Mouse (Mus musculus) embryonic facial prominence, embryonic 15.5 days (tissue): ENCODE measurements at regions not wholly inside any gene's neighbourhood (a gene's known extent, or its start where the extent isn't known, plus 50 kb on each side); places are given as distances from the start of the nearest gene placed in this dataset.

Experiments used
- ATAC-seq: fragments of 200-750 bp; cut with Nextera tagmentation; 2 replicates; pipeline ENCODE4 v1.8.0; 2017; ENCODE audit warnings: low read depth, moderate TSS enrichment; ENCODE audit not compliant: insufficient number of reproducible peaks, low FRiP score, low TSS enrichment
- H3K27ac ChIP-seq: fragments of 300-500 bp; sonication (generic); replicated peaks from 2 replicates; pipeline ENCODE4 v1.5.1; 2015; ENCODE audit warnings: mild to moderate bottlenecking, inconsistent platforms
- H3K27me3 ChIP-seq: fragments of 300-500 bp; sonication (generic); 2 replicates; pipeline ENCODE4 v1.6.1; 2015; ENCODE audit warnings: inconsistent platforms
- H3K36me3 ChIP-seq: fragments of 300-500 bp; sonication (generic); 2 replicates; pipeline ENCODE4 v1.6.1; 2015; ENCODE audit warnings: mild to moderate bottlenecking, inconsistent platforms
- H3K4me1 ChIP-seq: fragments of 300-500 bp; sonication (generic); 2 replicates; pipeline ENCODE4 v1.6.1; 2015; ENCODE audit warnings: inconsistent platforms
- H3K4me2 ChIP-seq: fragments of 300-500 bp; sonication (generic); replicated peaks from 2 replicates; pipeline ENCODE4 v1.6.1; 2015; ENCODE audit warnings: mild to moderate bottlenecking, inconsistent platforms
- H3K4me3 ChIP-seq: fragments of 300-500 bp; sonication (generic); replicated peaks from 2 replicates; pipeline ENCODE4 v1.5.1; 2015; ENCODE audit warnings: mild to moderate bottlenecking, inconsistent platforms
- H3K9ac ChIP-seq: fragments of 300-500 bp; sonication (generic); 2 replicates; pipeline ENCODE4 v1.6.1; 2015; ENCODE audit warnings: inconsistent platforms
- H3K9me3 ChIP-seq: fragments of 300-500 bp; sonication (generic); replicated peaks from 2 replicates; pipeline ENCODE4 v1.6.1; 2016; ENCODE audit warnings: inconsistent platforms
- WGBS: fragments of 180-500 bp; shearing (Covaris S2); methylation state at CpG from one replicate; pipeline ENCODE4 v1.1.7; 2015; 5-methylcytosine and 5-hydroxymethylcytosine counted together

DNA sequence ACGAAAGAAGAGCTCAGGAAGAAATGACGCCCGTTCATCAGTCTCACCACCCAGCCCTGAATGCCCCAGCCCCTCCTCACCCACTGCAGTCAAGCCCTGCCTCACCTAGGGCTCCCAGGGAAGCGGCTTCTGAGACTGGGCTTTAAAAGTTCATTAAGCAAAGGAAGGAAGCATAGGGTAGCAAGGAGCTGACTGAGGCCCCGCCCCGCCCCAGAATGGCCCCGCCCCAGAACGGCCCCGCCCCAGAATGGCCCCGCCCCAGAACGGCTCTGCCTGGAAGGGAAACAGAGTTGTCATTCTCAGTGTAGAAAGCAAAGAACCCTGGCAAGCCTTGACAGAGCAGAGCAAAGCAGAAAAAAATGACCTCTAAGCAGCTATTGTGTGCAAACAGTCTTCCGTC, 440.9 kb downstream of the Zfp704 start:
- Histone ChIP-seq H3K36me3 (no peaks in the 10 kb centered on the region), H3K4me1 (peaks cover 9% of the 10 kb centered on the region), H3K9ac (no peak overlapping the region), H3K27ac (no peak overlapping the region), H3K27me3 (no peaks in the 10 kb centered on the region), H3K9me3 (no peaks in the 10 kb centered on the region), H3K4me2 (no peak overlapping the region), H3K4me3 (no peak overlapping the region)
- WGBS = 73% methylated on average over 12 of the region's 12 CpGs
- ATAC-seq = no peak

- 32% methylated on average over 15 of the region's 15 CpGs for WGBS
- no peaks in the 10 kb centered on the region for H3K27me3 ChIP-seq
- no peak for ATAC-seq
- no peak overlapping the region for H3K27ac ChIP-seq
- no peak overlapping the region for H3K9ac ChIP-seq
- no peak overlapping the region for H3K4me2 ChIP-seq
- H3K9me3 ChIP-seq = no peaks in the 10 kb centered on the region
- H3K36me3 ChIP-seq = no peaks in the 10 kb centered on the region
- H3K4me3 ChIP-seq = no peak overlapping the region
- no peaks in the 10 kb centered on the region for H3K4me1 ChIP-seq
Observed at GRCm38 (mm10) chr3:9159073-9159472, 450.8 kb downstream of the Zfp704 start.

GRCm38 (mm10) chr3:9154172-9154571, 455.7 kb downstream of the Zfp704 start:
- Histone ChIP-seq H3K9me3 (no peaks in the 10 kb centered on the region), H3K27ac (no peak overlapping the region), H3K4me2 (no peak overlapping the region), H3K9ac (no peak overlapping the region), H3K36me3 (no peaks in the 10 kb centered on the region), H3K4me3 (no peak overlapping the region), H3K27me3 (no peaks in the 10 kb centered on the region), H3K4me1 (no peaks in the 10 kb centered on the region)
- 69% methylated on average over 7 of the region's 7 CpGs for WGBS
- ATAC-seq = no peak

- H3K27me3 ChIP-seq = no peaks in the 10 kb centered on the region
- no peaks in the 10 kb centered on the region for H3K9me3 ChIP-seq
- H3K4me3 ChIP-seq = no peak overlapping the region
- WGBS = 25% methylated on average over 5 of the region's 5 CpGs
- H3K4me2 ChIP-seq = no peak overlapping the region
- no peak overlapping the region for H3K9ac ChIP-seq
- ATAC-seq = no peak
- H3K27ac ChIP-seq = no peak overlapping the region
- no peaks in the 10 kb centered on the region for H3K36me3 ChIP-seq
- no peaks in the 10 kb centered on the region for H3K4me1 ChIP-seq
Observed at GRCm38 (mm10) chr3:9153690-9154089, 456.2 kb downstream of the Zfp704 start.

DNA sequence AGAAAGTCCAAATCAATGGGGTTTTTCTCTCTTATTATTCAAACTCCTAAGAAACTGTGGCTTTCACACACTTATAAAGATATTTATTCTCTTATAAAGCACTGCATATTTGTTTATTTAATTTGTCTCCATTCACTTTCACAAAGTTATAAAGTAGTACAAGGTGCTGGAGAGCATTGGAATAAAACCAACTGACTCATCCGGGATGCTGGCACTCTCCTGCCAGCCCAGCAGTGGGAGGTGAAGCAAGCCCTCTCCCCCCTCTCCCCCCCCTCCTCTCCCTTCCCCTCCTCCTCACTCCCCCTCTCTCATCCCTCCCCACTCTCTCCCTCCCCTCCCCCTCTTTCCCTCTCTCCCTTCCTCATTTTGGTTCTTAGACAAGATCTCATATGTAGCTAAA, 457.6 kb downstream of the Zfp704 start:
- no peak overlapping the region for H3K4me2 ChIP-seq
- H3K9ac ChIP-seq = no peak overlapping the region
- H3K36me3 ChIP-seq = no peaks in the 10 kb centered on the region
- no peak overlapping the region for H3K27ac ChIP-seq
- no peak overlapping the region for H3K4me3 ChIP-seq
- no peak for ATAC-seq
- no peaks in the 10 kb centered on the region for H3K9me3 ChIP-seq
- 36% methylated on average over 1 of the region's 1 CpGs for WGBS
- H3K27me3 ChIP-seq = no peaks in the 10 kb centered on the region
- no peaks in the 10 kb centered on the region for H3K4me1 ChIP-seq

GRCm38 (mm10) chr3:9151590-9151989, 458.3 kb downstream of the Zfp704 start:
- Histone ChIP-seq H3K4me2 (no peak overlapping the region), H3K4me1 (no peaks in the 10 kb centered on the region), H3K4me3 (no peak overlapping the region), H3K9me3 (no peaks in the 10 kb centered on the region), H3K9ac (no peak overlapping the region), H3K27ac (no peak overlapping the region), H3K36me3 (no peaks in the 10 kb centered on the region), H3K27me3 (no peaks in the 10 kb centered on the region)
- 64% methylated on average over 2 of the region's 2 CpGs for WGBS
- ATAC-seq = no peak

- H3K27me3 ChIP-seq = no peaks in the 10 kb centered on the region
- no peak for ATAC-seq
- H3K9me3 ChIP-seq = no peaks in the 10 kb centered on the region
- H3K4me1 ChIP-seq = no peaks in the 10 kb centered on the region
- 84% methylated on average over 5 of the region's 5 CpGs for WGBS
- H3K4me3 ChIP-seq = no peak overlapping the region
- H3K36me3 ChIP-seq = no peaks in the 10 kb centered on the region
- no peak overlapping the region for H3K4me2 ChIP-seq
- no peak overlapping the region for H3K9ac ChIP-seq
- no peak overlapping the region for H3K27ac ChIP-seq
Observed at GRCm38 (mm10) chr3:9148605-9149004, 461.3 kb downstream of the Zfp704 start.

DNA sequence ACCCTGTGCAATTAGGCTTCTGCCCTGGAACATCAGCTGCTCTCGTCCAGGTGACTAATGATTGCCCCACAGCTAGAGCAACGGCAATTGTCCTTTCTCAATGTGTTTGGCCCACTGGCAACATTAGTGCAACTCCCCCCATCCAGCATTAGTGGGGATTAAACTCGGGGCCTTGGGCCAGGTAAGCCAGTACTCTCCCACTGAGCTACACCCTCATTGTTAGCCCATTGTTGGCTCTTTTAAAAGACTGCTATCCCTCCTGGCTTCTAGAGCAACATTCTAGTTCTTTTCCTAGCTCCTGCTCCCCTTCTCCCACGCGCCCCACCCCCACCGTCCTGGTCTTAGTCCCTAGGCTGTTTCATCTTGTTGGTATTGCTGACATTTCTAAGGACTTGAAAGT, 463.4 kb downstream of the Zfp704 start:
- no peaks in the 10 kb centered on the region for H3K4me1 ChIP-seq
- no peak overlapping the region for H3K4me2 ChIP-seq
- H3K27me3 ChIP-seq = no peaks in the 10 kb centered on the region
- H3K36me3 ChIP-seq = no peaks in the 10 kb centered on the region
- H3K4me3 ChIP-seq = no peak overlapping the region
- H3K27ac ChIP-seq = no peak overlapping the region
- WGBS = 49% methylated on average over 6 of the region's 6 CpGs
- ATAC-seq = no peak
- no peaks in the 10 kb centered on the region for H3K9me3 ChIP-seq
- no peak overlapping the region for H3K9ac ChIP-seq

GRCm38 (mm10) chr3:9145612-9146011, 464.3 kb downstream of the Zfp704 start:
- Histone ChIP-seq H3K27ac (no peak overlapping the region), H3K4me2 (no peak overlapping the region), H3K27me3 (no peaks in the 10 kb centered on the region), H3K36me3 (no peaks in the 10 kb centered on the region), H3K9me3 (no peaks in the 10 kb centered on the region), H3K4me3 (no peak overlapping the region), H3K9ac (no peak overlapping the region), H3K4me1 (no peaks in the 10 kb centered on the region)
- no peak for ATAC-seq
- 78% methylated on average over 7 of the region's 7 CpGs for WGBS

DNA sequence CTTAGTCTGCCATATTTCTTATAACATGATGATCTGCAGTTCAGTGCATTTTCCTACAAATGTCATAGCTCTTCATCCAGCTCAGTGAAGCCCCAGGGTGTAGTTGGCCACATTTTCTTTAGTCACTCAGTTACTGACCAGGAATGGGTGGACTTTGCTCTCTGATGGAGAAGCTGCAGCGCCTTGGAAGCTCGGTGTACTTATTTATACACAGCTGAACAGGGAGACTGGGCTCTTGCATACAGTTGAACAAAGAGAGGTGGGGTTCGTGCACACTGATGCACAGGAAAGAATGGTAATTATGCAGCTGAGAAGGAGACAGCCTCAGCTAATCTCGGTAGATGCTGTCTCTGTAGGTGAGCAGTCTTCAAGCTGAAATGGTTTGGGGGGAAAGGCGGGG, 468.0 kb downstream of the Zfp704 start:
- ATAC-seq = no peak
- no peaks in the 10 kb centered on the region for H3K36me3 ChIP-seq
- H3K4me2 ChIP-seq = no peak overlapping the region
- no peaks in the 10 kb centered on the region for H3K9me3 ChIP-seq
- 70% methylated on average over 5 of the region's 5 CpGs for WGBS
- H3K4me3 ChIP-seq = no peak overlapping the region
- H3K27me3 ChIP-seq = no peaks in the 10 kb centered on the region
- no peak overlapping the region for H3K27ac ChIP-seq
- no peak overlapping the region for H3K9ac ChIP-seq
- H3K4me1 ChIP-seq = no peaks in the 10 kb centered on the region

DNA sequence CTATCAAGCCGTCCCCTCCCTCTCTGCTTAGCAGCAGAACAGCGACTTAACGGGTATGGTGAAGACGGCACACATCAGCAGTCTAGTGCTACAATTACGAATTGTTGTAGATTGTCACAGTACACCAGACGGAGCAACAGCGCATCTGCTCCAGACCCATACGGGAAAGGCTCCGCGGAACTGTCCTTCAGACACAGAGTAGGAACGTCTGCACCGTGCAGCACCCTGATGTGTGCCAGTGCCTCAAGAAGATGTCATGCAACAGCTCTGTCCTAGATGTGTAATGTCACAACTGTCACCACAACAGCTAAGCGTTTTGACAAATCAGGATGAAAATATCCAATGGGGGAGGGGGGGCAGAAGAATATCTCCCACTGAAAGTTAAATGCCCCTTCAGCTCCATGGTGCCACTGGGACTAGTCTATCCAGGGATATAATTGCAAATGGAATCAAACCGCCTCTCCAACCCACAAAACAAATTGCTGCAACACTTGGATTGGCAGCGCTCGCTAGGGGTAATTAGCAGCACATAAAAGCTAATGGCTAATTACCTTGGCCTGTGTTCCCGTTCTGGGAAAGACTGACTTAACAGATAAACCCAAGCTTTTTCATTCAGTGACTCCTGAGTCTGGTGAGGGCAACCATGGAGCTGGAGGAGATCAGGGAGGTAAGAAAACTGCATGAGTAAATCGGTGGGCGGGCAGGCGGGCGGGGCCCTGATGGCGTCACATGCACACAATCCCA, 472.6 kb downstream of the Zfp704 start:
- Histone ChIP-seq H3K9me3 (no peaks in the 10 kb centered on the region), H3K36me3 (no peaks in the 10 kb centered on the region), H3K27me3 (no peaks in the 10 kb centered on the region), H3K9ac (no peak overlapping the region), H3K4me3 (no peak overlapping the region), H3K27ac (no peak overlapping the region), H3K4me1 (no peaks in the 10 kb centered on the region), H3K4me2 (no peak overlapping the region)
- no peak for ATAC-seq
- WGBS = 84% methylated on average over 22 of the region's 22 CpGs

DNA sequence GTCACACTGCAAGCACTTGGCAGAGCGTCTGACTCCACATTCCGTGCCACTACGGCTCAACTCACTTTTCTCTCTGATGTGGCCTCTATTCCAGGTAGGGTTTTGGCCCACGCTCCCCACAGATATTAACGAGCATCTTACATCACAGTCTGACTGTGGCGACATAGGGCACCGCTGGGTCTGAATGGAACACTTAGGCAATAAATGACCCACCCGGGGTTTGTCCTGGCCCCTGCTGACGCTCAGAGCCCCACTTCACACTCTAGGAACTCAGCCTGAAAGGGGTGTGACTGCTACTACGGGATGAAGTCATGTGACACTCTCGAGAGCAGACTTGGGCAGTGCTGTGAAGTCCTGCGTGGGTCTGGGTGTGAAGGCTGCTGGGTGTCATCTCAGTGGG, 475.9 kb downstream of the Zfp704 start:
- Histone ChIP-seq H3K27ac (no peak overlapping the region), H3K27me3 (no peaks in the 10 kb centered on the region), H3K9ac (no peak overlapping the region), H3K4me2 (no peak overlapping the region), H3K9me3 (no peaks in the 10 kb centered on the region), H3K4me1 (no peaks in the 10 kb centered on the region), H3K4me3 (no peak overlapping the region), H3K36me3 (no peaks in the 10 kb centered on the region)
- no peak for ATAC-seq
- WGBS = 77% methylated on average over 12 of the region's 12 CpGs
